Mouse (Mus musculus) MEL (cell line): ENCODE measurements at regions not wholly inside any gene's neighbourhood (a gene's known extent, or its start where the extent isn't known, plus 50 kb on each side); places are given as distances from the start of the nearest gene placed in this dataset.

Source experiments
- DNase-seq: peaks from one replicate; pipeline ENCODE4 v3.0.0; 2011; ENCODE audit warnings: low read depth, low spot score
- H3K27ac ChIP-seq: 2 replicates; pipeline ENCODE4 v1.5.1; 2012; ENCODE audit warnings: low read depth, mild to moderate bottlenecking, control low read depth, low read length, moderate library complexity; ENCODE audit not compliant: control insufficient read depth
- H3K27me3 ChIP-seq, 2 experiments: fragments of 150-350 bp in 1 of 2; sonication (generic) in 1 of 2; 2 replicates each; pipeline ENCODE4 v1.6.1; 2012; ENCODE audit warnings: low read length in 2 of 2, mild to moderate bottlenecking in 2 of 2, improper control_type of control experiment in 1 of 2, moderate library complexity in 1 of 2; ENCODE audit not compliant: insufficient read depth in 2 of 2, control insufficient read depth in 1 of 2
- H3K36me3 ChIP-seq, 2 experiments: 2 replicates each; pipeline ENCODE4 v1.6.1; 2012 to 2014; ENCODE audit warnings: low read length in 2 of 2, improper control_type of control experiment in 1 of 2, inconsistent platforms in 1 of 2, mild to moderate bottlenecking in 1 of 2; ENCODE audit not compliant: insufficient read depth in 2 of 2, control insufficient read depth in 1 of 2
- H3K4me1 ChIP-seq, 2 experiments: fragments of 150-350 bp in 1 of 2; sonication (generic) in 1 of 2; 2 replicates each; pipeline ENCODE4 v1.6.1; 2012; ENCODE audit warnings: low read length in 2 of 2, improper control_type of control experiment in 1 of 2, mild to moderate bottlenecking in 1 of 2; ENCODE audit not compliant: insufficient read depth in 2 of 2, control insufficient read depth in 1 of 2
- H3K4me3 ChIP-seq, 2 experiments: fragments of 150-350 bp in 1 of 2; sonication (generic) in 1 of 2; 2 replicates each; pipeline ENCODE4 v1.5.1; 2012; ENCODE audit warnings: low read depth in 2 of 2, low read length in 2 of 2, mild to moderate bottlenecking in 2 of 2, moderate library complexity in 2 of 2, control low read depth in 1 of 2, improper control_type of control experiment in 1 of 2; ENCODE audit not compliant: control insufficient read depth in 1 of 2, insufficient read depth in 1 of 2
- H3K79me2 ChIP-seq: 2 replicates; pipeline ENCODE4 v1.6.1; 2012; ENCODE audit warnings: mild to moderate bottlenecking, low read length, moderate library complexity; ENCODE audit not compliant: control insufficient read depth, poor library complexity, insufficient read depth
- H3K9ac ChIP-seq: 2 replicates; pipeline ENCODE4 v1.6.1; 2012; ENCODE audit warnings: low read depth, mild to moderate bottlenecking, control low read depth, low read length, moderate library complexity; ENCODE audit not compliant: control insufficient read depth, poor library complexity, severe bottlenecking
- H3K9me3 ChIP-seq: fragments of 150-350 bp; sonication (generic); replicated peaks from 2 replicates; pipeline ENCODE4 v1.6.1; 2012; ENCODE audit warnings: mild to moderate bottlenecking, low read length, improper control_type of control experiment, moderate library complexity; ENCODE audit not compliant: insufficient read depth
- BHLHE40 ChIP-seq: IDR thresholded peaks from 2 replicates; pipeline ENCODE4 v1.6.1; 2012; ENCODE audit warnings: low read depth, mild to moderate bottlenecking, inconsistent platforms, low read length, improper control_type of control experiment, borderline replicate concordance
- CHD1 ChIP-seq: IDR thresholded peaks from 2 replicates; pipeline ENCODE4 v1.6.1; 2012; ENCODE audit warnings: low read depth, mild to moderate bottlenecking, inconsistent platforms, low read length, improper control_type of control experiment
- CHD2 ChIP-seq: IDR thresholded peaks from 2 replicates; pipeline ENCODE4 v1.6.1; 2011; ENCODE audit warnings: low read length, improper control_type of control experiment
- CTCF ChIP-seq, 3 experiments: IDR thresholded peaks in 2 of 3; conservative IDR thresholded peaks in 1 of 3; 2 replicates each; pipeline ENCODE4 v1.5.1; 2011 to 2012; ENCODE audit warnings: low read length in 3 of 3, low read depth in 2 of 3, mild to moderate bottlenecking in 2 of 3, improper control_type of control experiment in 1 of 3, inconsistent platforms in 1 of 3, mixed read lengths in 1 of 3, moderate library complexity in 1 of 3; ENCODE audit not compliant: control insufficient read depth in 1 of 3, insufficient read depth in 1 of 3, poor library complexity in 1 of 3, severe bottlenecking in 1 of 3
- E2F4 ChIP-seq: IDR thresholded peaks from 2 replicates; pipeline ENCODE4 v1.6.1; 2011; ENCODE audit warnings: low read depth, low read length, improper control_type of control experiment, borderline replicate concordance
- ELF1 ChIP-seq: IDR thresholded peaks from 2 replicates; pipeline ENCODE4 v1.6.1; 2014; ENCODE audit warnings: low read depth, mild to moderate bottlenecking, inconsistent platforms, low read length, improper control_type of control experiment, moderate library complexity
- EP300 ChIP-seq, 2 experiments: IDR thresholded peaks; 2 replicates each; pipeline ENCODE4 v1.6.1; 2011; ENCODE audit warnings: improper control_type of control experiment in 2 of 2, low read length in 2 of 2, low read depth in 1 of 2, mild to moderate bottlenecking in 1 of 2
- ETS1 ChIP-seq: IDR thresholded peaks from 2 replicates; pipeline ENCODE4 v1.6.1; 2012; ENCODE audit warnings: low read depth, mild to moderate bottlenecking, inconsistent platforms, low read length, improper control_type of control experiment, moderate library complexity
- GABPA ChIP-seq: IDR thresholded peaks from 2 replicates; pipeline ENCODE4 v1.6.1; 2012; ENCODE audit warnings: low read depth, mild to moderate bottlenecking, inconsistent platforms, low read length, improper control_type of control experiment, moderate library complexity
- GATA1 ChIP-seq: IDR thresholded peaks from 2 replicates; pipeline ENCODE4 v1.6.1; 2011; ENCODE audit warnings: low read depth, low read length, improper control_type of control experiment
- KAT2A ChIP-seq: conservative IDR thresholded peaks from 2 replicates; pipeline ENCODE4 v1.6.1; 2012; ENCODE audit warnings: low read depth, low read length, improper control_type of control experiment, inconsistent platforms
- MAFK ChIP-seq: IDR thresholded peaks from 2 replicates; pipeline ENCODE4 v1.6.1; 2011; ENCODE audit warnings: low read depth, mild to moderate bottlenecking, low read length, improper control_type of control experiment, borderline replicate concordance
- MAZ ChIP-seq: IDR thresholded peaks from 2 replicates; pipeline ENCODE4 v1.6.1; 2012; ENCODE audit warnings: low read depth, mild to moderate bottlenecking, inconsistent platforms, low read length, improper control_type of control experiment
- MEF2A ChIP-seq: IDR thresholded peaks from 2 replicates; pipeline ENCODE4 v1.6.1; 2014; ENCODE audit warnings: low read depth, mild to moderate bottlenecking, inconsistent platforms, low read length, improper control_type of control experiment; ENCODE audit not compliant: poor library complexity, insufficient replicate concordance, severe bottlenecking; ENCODE audit errors: extremely low read depth
- MXI1 ChIP-seq: IDR thresholded peaks from 2 replicates; pipeline ENCODE4 v1.6.1; 2011; ENCODE audit warnings: mild to moderate bottlenecking, low read depth, low read length, improper control_type of control experiment
- MYC ChIP-seq: IDR thresholded peaks from 2 replicates; pipeline ENCODE4 v1.6.1; 2011; ENCODE audit warnings: low read depth, mild to moderate bottlenecking, low read length, improper control_type of control experiment, moderate library complexity
- NRF1 ChIP-seq: IDR thresholded peaks from 2 replicates; pipeline ENCODE4 v1.6.1; 2014; ENCODE audit warnings: low read depth, mild to moderate bottlenecking, inconsistent platforms, low read length, improper control_type of control experiment, moderate library complexity; ENCODE audit not compliant: poor library complexity, insufficient read depth, severe bottlenecking
- POLR2AphosphoS5 ChIP-seq: IDR thresholded peaks from 2 replicates; pipeline ENCODE4 v1.6.1; 2012; ENCODE audit warnings: low read depth, borderline replicate concordance, mild to moderate bottlenecking, inconsistent platforms, low read length, moderate library complexity, mixed read lengths
- RAD21 ChIP-seq: IDR thresholded peaks from 2 replicates; pipeline ENCODE4 v1.6.1; 2011; ENCODE audit warnings: mild to moderate bottlenecking, low read depth, low read length, improper control_type of control experiment
- SIN3A ChIP-seq: IDR thresholded peaks from 2 replicates; pipeline ENCODE4 v1.6.1; 2012; ENCODE audit warnings: low read length, improper control_type of control experiment, inconsistent platforms
- SMC3 ChIP-seq: IDR thresholded peaks from 2 replicates; pipeline ENCODE4 v1.6.1; 2011; ENCODE audit warnings: low read depth, low read length, improper control_type of control experiment
- TAL1 ChIP-seq: IDR thresholded peaks from 2 replicates; pipeline ENCODE4 v1.6.1; 2012; ENCODE audit warnings: mild to moderate bottlenecking, inconsistent platforms, low read length, moderate library complexity, mixed read lengths
- TBP ChIP-seq: IDR thresholded peaks from 2 replicates; pipeline ENCODE4 v1.8.0; 2011; ENCODE audit warnings: low read depth, low read length, improper control_type of control experiment
- TCF12 ChIP-seq: IDR thresholded peaks from 2 replicates; pipeline ENCODE4 v1.6.1; 2014; ENCODE audit warnings: low read depth, mild to moderate bottlenecking, inconsistent platforms, low read length, improper control_type of control experiment, moderate library complexity
- UBTF ChIP-seq: IDR thresholded peaks from 2 replicates; pipeline ENCODE4 v1.6.1; 2012; ENCODE audit warnings: low read depth, mild to moderate bottlenecking, inconsistent platforms, low read length, improper control_type of control experiment, moderate library complexity, borderline replicate concordance; ENCODE audit not compliant: insufficient read depth
- USF1 ChIP-seq: IDR thresholded peaks from 2 replicates; pipeline ENCODE4 v1.6.1; 2014; ENCODE audit warnings: low read depth, mild to moderate bottlenecking, inconsistent platforms, low read length, improper control_type of control experiment, moderate library complexity
- USF2 ChIP-seq, 2 experiments: IDR thresholded peaks; 2 replicates each; pipeline ENCODE4 v1.6.1; 2011 to 2012; ENCODE audit warnings: improper control_type of control experiment in 2 of 2, low read length in 2 of 2, borderline replicate concordance in 1 of 2, inconsistent platforms in 1 of 2, low read depth in 1 of 2, mild to moderate bottlenecking in 1 of 2; ENCODE audit not compliant: insufficient read depth in 1 of 2
- ZMIZ1 ChIP-seq: IDR thresholded peaks from 2 replicates; pipeline ENCODE4 v1.6.1; 2012; ENCODE audit warnings: low read depth, mild to moderate bottlenecking, inconsistent platforms, low read length, improper control_type of control experiment, moderate library complexity
- ZNF384 ChIP-seq: IDR thresholded peaks from 2 replicates; pipeline ENCODE4 v1.6.1; 2012; ENCODE audit warnings: low read depth, mild to moderate bottlenecking, inconsistent platforms, low read length, improper control_type of control experiment

DNA sequence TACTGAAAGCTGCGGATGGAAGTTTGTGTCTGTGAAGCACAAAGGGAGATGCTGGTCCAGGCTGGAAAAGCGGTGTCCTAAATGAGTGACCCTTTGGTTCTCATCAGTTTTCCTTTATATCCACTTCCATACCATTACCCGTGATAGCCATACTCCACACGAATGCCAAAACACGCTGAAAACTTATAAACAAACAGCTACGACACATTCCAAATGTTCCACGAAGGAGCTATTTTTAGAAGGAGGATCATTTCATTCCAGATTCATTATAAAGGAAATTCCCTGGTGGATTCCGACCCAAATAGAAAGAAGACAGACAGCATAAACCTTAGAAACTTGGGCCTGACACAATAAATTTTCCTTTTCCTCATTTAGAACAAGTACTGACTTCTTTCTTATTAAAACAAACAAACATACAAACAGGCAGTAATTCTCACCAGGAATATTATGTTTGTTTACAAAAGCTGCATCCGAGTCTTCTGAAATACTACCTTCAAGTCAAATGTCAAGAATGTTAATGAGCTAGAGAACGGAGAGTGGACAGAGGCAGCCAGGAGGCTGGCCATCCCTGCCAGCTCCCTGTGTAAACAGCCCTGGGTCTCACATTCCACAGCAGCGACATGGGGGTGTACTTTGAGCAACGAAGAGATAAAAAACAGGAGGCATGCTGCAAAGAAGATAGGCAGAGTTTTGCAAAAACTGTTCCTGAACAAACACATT is 96.4 kb upstream of the Cdc42ep3 start:
- Histone ChIP-seq H3K9ac (no peak overlapping the region), H3K27ac (no peak overlapping the region), H3K36me3 (no peaks in the 10 kb centered on the region), H3K4me1 (no peaks in the 10 kb centered on the region), H3K9me3 (no peaks in the 10 kb centered on the region), H3K79me2 (no peaks in the 10 kb centered on the region), H3K27me3 (no peaks in the 10 kb centered on the region), H3K4me3 (no peak overlapping the region)
- TF ChIP-seq USF1, result no peak
- no peak for TF ChIP-seq GABPA
- no peak for TF ChIP-seq CHD2
- no peak for TF ChIP-seq CTCF (IDR thresholded peaks at IDR 0.05 in 2 of 3, conservative IDR thresholded peaks at IDR 0.05 in 1 of 3; ENCODE audit: control insufficient read depth in 1 of 3, insufficient read depth in 1 of 3, low read depth in 2 of 3, low read length in 3 of 3, poor library complexity in 1 of 3, severe bottlenecking in 1 of 3)
- no peak for TF ChIP-seq TCF12
- no peak for TF ChIP-seq MYC
- TF ChIP-seq TBP, result no peak
- no peak for TF ChIP-seq UBTF
- TF ChIP-seq GATA1, result no peak
- no peak for TF ChIP-seq ZNF384
- TF ChIP-seq ZMIZ1, result no peak
- no peak for TF ChIP-seq EP300 (IDR thresholded peaks at IDR 0.05; ENCODE audit: low read depth in 1 of 2, low read length in 2 of 2)
- TF ChIP-seq E2F4, result no peak
- TF ChIP-seq SIN3A, result no peak
- no peak for TF ChIP-seq NRF1
- TF ChIP-seq ETS1, result no peak
- TF ChIP-seq MXI1, result no peak
- TF ChIP-seq MEF2A, result no peak
- DNase-seq, result no peak

DNA sequence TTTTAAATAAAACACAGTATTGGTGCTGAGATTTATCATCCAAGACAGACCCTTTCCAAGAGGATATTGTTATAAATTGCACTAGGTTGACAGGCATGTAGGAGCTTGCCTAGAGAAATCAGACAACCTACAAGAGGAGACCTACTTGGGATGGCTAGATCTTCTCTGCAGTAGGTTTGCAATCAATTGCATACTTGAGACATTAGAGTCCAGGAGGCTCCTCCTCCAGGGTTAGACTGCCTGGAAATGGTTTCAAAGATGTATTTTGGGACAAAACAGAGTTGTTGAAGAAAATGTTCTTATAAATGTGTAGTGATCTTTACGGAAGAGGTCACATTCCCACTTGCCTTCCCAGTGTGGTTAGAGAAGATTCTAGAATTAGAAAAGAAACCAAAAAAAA is 98.9 kb upstream of the Cdc42ep3 start:
- Histone ChIP-seq H3K9me3 (no peaks in the 10 kb centered on the region), H3K9ac (no peak overlapping the region), H3K4me3 (no peak overlapping the region), H3K4me1 (no peaks in the 10 kb centered on the region), H3K27me3 (no peaks in the 10 kb centered on the region), H3K27ac (no peak overlapping the region), H3K79me2 (no peaks in the 10 kb centered on the region), H3K36me3 (no peaks in the 10 kb centered on the region)
- DNase-seq, result no peak
- TF ChIP-seq ELF1, result no peak
- TF ChIP-seq BHLHE40, result no peak
- no peak for TF ChIP-seq MAZ
- TF ChIP-seq USF1, result no peak
- TF ChIP-seq EP300 (IDR thresholded peaks at IDR 0.05; ENCODE audit: low read depth in 1 of 2, low read length in 2 of 2), result no peak
- no peak for TF ChIP-seq MXI1
- no peak for TF ChIP-seq POLR2AphosphoS5
- no peak for TF ChIP-seq CTCF (IDR thresholded peaks at IDR 0.05 in 2 of 3, conservative IDR thresholded peaks at IDR 0.05 in 1 of 3; ENCODE audit: control insufficient read depth in 1 of 3, insufficient read depth in 1 of 3, low read depth in 2 of 3, low read length in 3 of 3, poor library complexity in 1 of 3, severe bottlenecking in 1 of 3)
- TF ChIP-seq RAD21, result no peak
- TF ChIP-seq UBTF, result no peak
- no peak for TF ChIP-seq GABPA
- no peak for TF ChIP-seq MYC
- no peak for TF ChIP-seq SMC3
- TF ChIP-seq TAL1, result no peak
- TF ChIP-seq ETS1, result no peak
- TF ChIP-seq KAT2A, result no peak
- TF ChIP-seq USF2 (IDR thresholded peaks at IDR 0.05; ENCODE audit: borderline replicate concordance in 1 of 2, insufficient read depth in 1 of 2, low read depth in 1 of 2, low read length in 2 of 2), result no peak
- TF ChIP-seq MAFK, result no peak
- TF ChIP-seq CHD1, result no peak
